Mouse (Mus musculus) heart, embryonic 12.5 days (tissue): ENCODE measurements around the gene Ccsap. TPM values are rescaled to one million over a fixed set of nuclear protein-coding genes. Genes with fewer than 3 reads are reported as not detected.

Source experiments
- ATAC-seq: fragments of 200-750 bp; cut with Nextera tagmentation; 2 replicates; pipeline ENCODE4 v1.8.0; 2017; ENCODE audit warnings: moderate TSS enrichment, moderate library complexity; ENCODE audit not compliant: insufficient number of reproducible peaks, low FRiP score
- H3K27ac ChIP-seq: fragments of 300-500 bp; sonication (generic); 2 replicates; pipeline ENCODE4 v1.5.1; 2016; ENCODE audit warnings: mild to moderate bottlenecking, moderate library complexity; ENCODE audit not compliant: poor library complexity, severe bottlenecking
- H3K27me3 ChIP-seq: fragments of 300-500 bp; sonication (generic); replicated peaks from 2 replicates; pipeline ENCODE4 v1.6.1; 2016; ENCODE audit warnings: mild to moderate bottlenecking, moderate library complexity
- H3K36me3 ChIP-seq: fragments of 300-500 bp; sonication (generic); 2 replicates; pipeline ENCODE4 v1.6.1; 2016; ENCODE audit warnings: mild to moderate bottlenecking, moderate library complexity
- H3K4me1 ChIP-seq: fragments of 300-500 bp; sonication (generic); replicated peaks from 2 replicates; pipeline ENCODE4 v1.6.1; 2016; ENCODE audit warnings: mild to moderate bottlenecking
- H3K4me2 ChIP-seq: fragments of 300-500 bp; sonication (generic); 2 replicates; pipeline ENCODE4 v1.6.1; 2016; ENCODE audit warnings: mild to moderate bottlenecking, moderate library complexity
- H3K4me3 ChIP-seq: fragments of 300-500 bp; sonication (generic); 2 replicates; pipeline ENCODE4 v1.5.1; 2016; ENCODE audit warnings: mild to moderate bottlenecking
- H3K9ac ChIP-seq: fragments of 300-500 bp; sonication (generic); 2 replicates; pipeline ENCODE4 v1.6.1; 2016; ENCODE audit warnings: mild to moderate bottlenecking, moderate library complexity
- H3K9me3 ChIP-seq: fragments of 300-500 bp; sonication (generic); replicated peaks from 2 replicates; pipeline ENCODE4 v1.6.1; 2016; ENCODE audit warnings: mild to moderate bottlenecking, moderate library complexity
- WGBS: fragments of 180-500 bp; shearing (Covaris S2); methylation state at CpG from one replicate; pipeline ENCODE4 v1.1.7; 2016; 5-methylcytosine and 5-hydroxymethylcytosine counted together
- polyA plus RNA-seq: library from polyadenylated mRNA; unstranded; fragments of >200 nt; fragmentation: Nextera tagmentation; extraction: Ambion mirVana; gene quantifications from 2 replicates; pipeline ENCODE4 v1.2.1, GENCODE M21; 2016

The Ccsap gene
- polyA plus RNA-seq: 3.3 and 4.1 TPM in 2 replicates

GRCm38 (mm10) chr8:123859648-123860259 is at the start of gene Ccsap:
TSS of gene Ccsap (minus strand) at chr8:123860209.
- Histone ChIP-seq H3K27ac (peak within 1 kb of the TSS; percentile 46; the same call in 1 of the 2 replicates), H3K36me3 (no peaks in the 10 kb centered on the region), H3K4me2 (peak within 1 kb of the TSS; percentile 91), H3K4me1 (peaks cover 12% of the 10 kb centered on the region), H3K4me3 (peak within 1 kb of the TSS; percentile 81), H3K9ac (peak within 1 kb of the TSS; percentile 81), H3K27me3 (peaks cover 22% of the 10 kb centered on the region), H3K9me3 (peaks cover 2% of the 10 kb centered on the region; the same call in 1 of the 2 replicates)
- 1% methylated on average over 48 of the region's 48 CpGs for WGBS
- ATAC-seq: peak; percentile 73

GRCm38 (mm10) chr8:123907604-123908003 is 47.6 kb upstream of the Ccsap start:
- H3K9ac ChIP-seq: no peak overlapping the region
- H3K4me2 ChIP-seq: no peak overlapping the region
- no peak for ATAC-seq
- H3K36me3 ChIP-seq: peaks cover 90% of the 10 kb centered on the region
- no peaks in the 10 kb centered on the region for H3K27me3 ChIP-seq
- H3K27ac ChIP-seq: no peak overlapping the region
- H3K4me1 ChIP-seq: no peaks in the 10 kb centered on the region
- H3K4me3 ChIP-seq: no peak overlapping the region
- H3K9me3 ChIP-seq: no peaks in the 10 kb centered on the region
- WGBS: 96% methylated on average over 6 of the region's 6 CpGs

- no peak for ATAC-seq
- Histone ChIP-seq H3K9ac (no peak overlapping the region), H3K4me2 (no peak overlapping the region), H3K9me3 (no peaks in the 10 kb centered on the region), H3K27ac (no peak overlapping the region), H3K36me3 (peaks cover 84% of the 10 kb centered on the region), H3K27me3 (no peaks in the 10 kb centered on the region), H3K4me1 (no peaks in the 10 kb centered on the region), H3K4me3 (no peak overlapping the region)
- WGBS: 83% methylated on average over 7 of the region's 7 CpGs
Measured at GRCm38 (mm10) chr8:123902653-123903052, 42.6 kb upstream of the Ccsap start.

- Histone ChIP-seq H3K36me3 (peaks cover 57% of the 10 kb centered on the region), H3K4me3 (no peak overlapping the region)
Measured at GRCm38 (mm10) chr8:123899366-123899765, 39.4 kb upstream of the Ccsap start.

GRCm38 (mm10) chr8:123898576-123898975 is 38.6 kb upstream of the Ccsap start:
- Histone ChIP-seq H3K4me2 (no peak overlapping the region), H3K4me3 (no peak overlapping the region), H3K4me1 (peaks cover 16% of the 10 kb centered on the region; the same call in 1 of the 2 replicates), H3K27ac (no peak overlapping the region), H3K9ac (no peak overlapping the region), H3K36me3 (peaks cover 49% of the 10 kb centered on the region), H3K9me3 (no peaks in the 10 kb centered on the region), H3K27me3 (peaks cover 31% of the 10 kb centered on the region)
- no peak for ATAC-seq
- 83% methylated on average over 5 of the region's 5 CpGs for WGBS

More at GRCm38 (mm10) chr8:123899366-123899765, 39.4 kb upstream of the Ccsap start:
- H3K4me2 ChIP-seq: no peak overlapping the region
- WGBS: 89% methylated on average over 7 of the region's 7 CpGs
- H3K4me1 ChIP-seq: peaks cover 16% of the 10 kb centered on the region; the same call in 1 of the 2 replicates
- H3K27ac ChIP-seq: no peak overlapping the region
- peaks cover 23% of the 10 kb centered on the region for H3K27me3 ChIP-seq
- H3K9me3 ChIP-seq: no peaks in the 10 kb centered on the region
- H3K9ac ChIP-seq: no peak overlapping the region
- no peak for ATAC-seq

GRCm38 (mm10) chr8:123896774-123897173 is 36.8 kb upstream of the Ccsap start:
- Histone ChIP-seq H3K9ac (no peak overlapping the region), H3K36me3 (peaks cover 31% of the 10 kb centered on the region), H3K27ac (no peak overlapping the region), H3K9me3 (no peaks in the 10 kb centered on the region), H3K27me3 (peaks cover 49% of the 10 kb centered on the region), H3K4me2 (no peak overlapping the region), H3K4me1 (peaks cover 26% of the 10 kb centered on the region), H3K4me3 (no peak overlapping the region)
- WGBS: 52% methylated on average over 10 of the region's 10 CpGs
- ATAC-seq: no peak

- Histone ChIP-seq H3K27me3 (peaks cover 51% of the 10 kb centered on the region), H3K27ac (no peak overlapping the region)
- no peak for ATAC-seq
Measured at GRCm38 (mm10) chr8:123896366-123896761, 36.4 kb upstream of the Ccsap start.

GRCm38 (mm10) chr8:123895680-123896365 is 35.8 kb upstream of the Ccsap start:
- H3K9ac ChIP-seq: no peak overlapping the region
- H3K4me3 ChIP-seq: no peak overlapping the region
- peaks cover 56% of the 10 kb centered on the region for H3K27me3 ChIP-seq
- peaks cover 30% of the 10 kb centered on the region for H3K4me1 ChIP-seq
- no peak for ATAC-seq
- no peak overlapping the region for H3K27ac ChIP-seq
- peaks cover 22% of the 10 kb centered on the region for H3K36me3 ChIP-seq
- H3K9me3 ChIP-seq: no peaks in the 10 kb centered on the region
- WGBS: 64% methylated on average over 9 of the region's 9 CpGs
- H3K4me2 ChIP-seq: no peak overlapping the region

More at GRCm38 (mm10) chr8:123896366-123896761, 36.4 kb upstream of the Ccsap start:
- H3K4me2 ChIP-seq: no peak overlapping the region
- peaks cover 27% of the 10 kb centered on the region for H3K36me3 ChIP-seq
- peaks cover 30% of the 10 kb centered on the region for H3K4me1 ChIP-seq
- no peaks in the 10 kb centered on the region for H3K9me3 ChIP-seq
- no peak overlapping the region for H3K9ac ChIP-seq
- H3K4me3 ChIP-seq: no peak overlapping the region
- 55% methylated on average over 14 of the region's 14 CpGs for WGBS

GRCm38 (mm10) chr8:123895230-123895629 is 35.2 kb upstream of the Ccsap start:
- Histone ChIP-seq H3K4me2 (no peak overlapping the region), H3K9me3 (no peaks in the 10 kb centered on the region), H3K9ac (no peak overlapping the region), H3K36me3 (peaks cover 16% of the 10 kb centered on the region), H3K4me1 (peaks cover 30% of the 10 kb centered on the region), H3K27ac (no peak overlapping the region), H3K27me3 (peaks cover 59% of the 10 kb centered on the region), H3K4me3 (no peak overlapping the region)
- 82% methylated on average over 4 of the region's 4 CpGs for WGBS
- no peak for ATAC-seq

GRCm38 (mm10) chr8:123894502-123895097 is 34.6 kb upstream of the Ccsap start, which contains the start of gene Acta1:
TSS of gene Acta1 (minus strand) at chr8:123894751.
- Histone ChIP-seq H3K36me3 (peaks cover 10% of the 10 kb centered on the region; the same call in 1 of the 2 replicates), H3K9ac (no peak within 1 kb of the TSS), H3K4me3 (peak within 1 kb of the TSS; percentile 5; the same call in 1 of the 2 replicates), H3K27me3 (peaks cover 62% of the 10 kb centered on the region), H3K9me3 (no peaks in the 10 kb centered on the region), H3K4me1 (peaks cover 30% of the 10 kb centered on the region), H3K27ac (no peak within 1 kb of the TSS), H3K4me2 (peak within 1 kb of the TSS; percentile 46)
- ATAC-seq: no peak
- WGBS: 13% methylated on average over 15 of the region's 15 CpGs

GRCm38 (mm10) chr8:123893413-123893812 is 33.4 kb upstream of the Ccsap start:
- H3K27me3 ChIP-seq: peaks cover 70% of the 10 kb centered on the region

More at GRCm38 (mm10) chr8:123893413-123893812, 33.4 kb upstream of the Ccsap start:
- Histone ChIP-seq H3K4me2 (peak overlapping the region; percentile 46), H3K4me1 (peaks cover 30% of the 10 kb centered on the region), H3K4me3 (0 out of 2 replicates have a peak overlapping the region, but pooled peaks have one; percentile 5), H3K9me3 (no peaks in the 10 kb centered on the region), H3K36me3 (0 out of 2 replicates have a peak, but pooled peaks cover under 1% of the 10 kb centered on the region), H3K27ac (no peak overlapping the region), H3K9ac (no peak overlapping the region)
- 54% methylated on average over 11 of the region's 11 CpGs for WGBS
- ATAC-seq: no peak
